Mouse (Mus musculus): Measurements from ENCODE around the gene Syndig1l. TPM values are rescaled to one million over a fixed set of nuclear protein-coding genes. Genes with fewer than 3 reads are reported as not detected.
A peak's percentile ranks its signal among the peaks of the same experiment; 100 is the strongest.

The Syndig1l gene
- polyA plus RNA-seq, 1 experiment from 2014 or later: not detected

DNA sequence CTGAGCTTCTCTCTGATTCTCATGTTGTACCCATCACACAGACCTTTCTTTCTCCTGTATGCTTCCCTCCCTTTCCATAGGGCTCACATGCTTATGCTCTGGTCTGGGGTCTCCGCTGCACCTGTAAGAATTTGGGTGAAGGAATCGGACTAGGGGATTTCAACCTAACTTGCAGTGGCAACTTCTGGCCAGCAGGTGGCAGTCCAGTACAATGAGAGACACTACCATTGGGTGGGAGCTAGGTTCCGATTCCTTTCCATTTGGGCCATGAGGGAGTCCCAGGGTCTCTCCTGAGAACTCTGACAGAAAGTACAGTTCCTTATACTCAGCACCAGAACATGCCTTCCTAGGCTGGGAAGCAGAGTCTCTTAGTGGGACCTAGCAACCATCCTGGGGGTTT lies 44.7 kb downstream of the Syndig1l start:
- no peaks in the 10 kb centered on the region for H3K36me3 ChIP-seq (replicated peaks)
- H3K9me3 ChIP-seq: no peaks in the 10 kb centered on the region
- H3K4me3 ChIP-seq: no peak overlapping the region
- no peak overlapping the region for H3K27ac ChIP-seq (replicated peaks)
- DNase-seq (ENCODE audit: low spot score): peak; percentile 64
- H3K27me3 ChIP-seq (replicated peaks; ENCODE audit: low read depth, poor library complexity, severe bottlenecking): peaks cover 12% of the 10 kb centered on the region; the same call in 1 of the 2 replicates
- 21% methylated on average over 3 of the region's 3 CpGs for WGBS
- H3K4me1 ChIP-seq: no peaks in the 10 kb centered on the region

DNA sequence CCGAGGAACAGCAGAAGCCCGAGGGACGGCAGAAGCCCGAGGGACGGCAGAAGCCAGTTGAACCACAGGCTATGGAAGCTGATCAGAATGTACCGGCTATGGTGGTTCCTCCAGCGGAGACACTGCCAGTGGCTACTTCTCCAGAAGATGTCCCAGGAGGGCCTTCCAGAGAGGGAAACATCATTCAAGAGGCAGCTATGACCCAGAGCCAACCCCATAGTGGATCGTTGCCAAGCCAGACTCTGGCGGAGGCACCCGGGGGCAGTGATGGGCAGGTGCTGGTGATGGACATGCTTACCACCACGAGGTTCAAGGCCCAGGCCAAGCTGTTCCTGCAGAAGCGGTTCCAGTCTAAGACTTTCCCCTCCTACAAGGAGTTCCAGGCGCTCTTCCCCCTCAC lies 48.4 kb downstream of the Syndig1l start:
- Histone ChIP-seq H3K27me3 (replicated peaks; ENCODE audit: low read depth, poor library complexity, severe bottlenecking) (peaks cover 14% of the 10 kb centered on the region), H3K27ac (replicated peaks) (no peak overlapping the region), H3K36me3 (replicated peaks) (no peaks in the 10 kb centered on the region), H3K4me1 (no peaks in the 10 kb centered on the region), H3K4me3 (no peak overlapping the region), H3K9me3 (no peaks in the 10 kb centered on the region)
- no peak for DNase-seq (ENCODE audit: low spot score)
- 91% methylated on average over 13 of the region's 13 CpGs for WGBS

DNA sequence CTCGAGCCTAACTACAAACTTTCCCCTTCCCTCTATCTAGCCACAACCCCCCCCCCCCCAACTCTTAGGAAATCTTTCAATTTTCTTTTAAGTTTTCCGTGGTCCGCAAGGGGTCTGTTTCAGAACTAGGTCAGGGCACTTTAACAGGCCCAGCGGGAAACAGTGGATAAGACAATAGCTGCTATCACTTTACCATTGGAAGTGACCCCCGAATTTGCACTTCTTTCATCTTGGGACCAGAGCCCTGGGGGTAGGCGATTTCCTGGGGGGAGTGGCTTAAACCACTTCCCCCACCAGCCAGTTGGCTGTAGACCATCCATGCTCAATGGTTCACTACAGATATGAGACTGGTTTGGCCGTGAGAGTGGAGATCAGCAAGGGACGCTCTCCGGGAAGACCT lies 58.0 kb downstream of the Syndig1l start, which contains the start of gene Vrtn:
TSS of gene Vrtn (plus strand) at position 366 of the 400 bp plus-strand sequence.
- H3K36me3 ChIP-seq (replicated peaks): no peaks in the 10 kb centered on the region
- H3K27me3 ChIP-seq (replicated peaks; ENCODE audit: low read depth, poor library complexity, severe bottlenecking): peaks cover 61% of the 10 kb centered on the region
- DNase-seq (ENCODE audit: low spot score): no peak
- no peaks in the 10 kb centered on the region for H3K9me3 ChIP-seq
- no peak within 1 kb of the TSS for H3K27ac ChIP-seq (replicated peaks)
- 3% methylated on average over 9 of the region's 9 CpGs for WGBS
- H3K4me3 ChIP-seq: no peak within 1 kb of the TSS
- H3K4me1 ChIP-seq: peaks cover 14% of the 10 kb centered on the region

DNA sequence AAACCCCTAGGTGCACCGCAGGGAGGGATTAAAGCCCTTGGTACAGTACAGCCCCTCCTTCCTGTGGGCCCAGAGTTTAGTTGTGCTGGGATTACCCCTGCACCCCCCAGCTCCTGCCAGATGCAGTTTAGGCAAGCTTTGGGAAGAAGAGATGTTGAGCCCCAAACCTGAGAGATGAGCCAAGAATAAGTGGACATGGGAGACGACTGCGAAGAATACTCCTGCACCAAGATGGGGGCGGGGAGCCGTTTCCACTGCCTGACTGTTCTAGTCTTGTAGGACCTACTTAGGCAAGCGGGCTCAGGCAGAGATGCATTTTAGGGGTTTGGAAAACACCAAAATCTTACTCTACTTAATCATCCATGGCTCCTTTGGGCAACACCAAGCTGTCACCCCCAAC lies 58.4 kb downstream of the Syndig1l start:
- H3K4me1 ChIP-seq: peaks cover 14% of the 10 kb centered on the region
- no peak overlapping the region for H3K4me3 ChIP-seq
- H3K36me3 ChIP-seq (replicated peaks): no peaks in the 10 kb centered on the region
- H3K27me3 ChIP-seq (replicated peaks; ENCODE audit: low read depth, poor library complexity, severe bottlenecking): peaks cover 59% of the 10 kb centered on the region
- H3K27ac ChIP-seq (replicated peaks): no peak overlapping the region
- 10% methylated on average over 6 of the region's 6 CpGs for whole genome bisulfite sequencing
- DNase-seq (ENCODE audit: low spot score): no peak
- no peaks in the 10 kb centered on the region for H3K9me3 ChIP-seq

DNA sequence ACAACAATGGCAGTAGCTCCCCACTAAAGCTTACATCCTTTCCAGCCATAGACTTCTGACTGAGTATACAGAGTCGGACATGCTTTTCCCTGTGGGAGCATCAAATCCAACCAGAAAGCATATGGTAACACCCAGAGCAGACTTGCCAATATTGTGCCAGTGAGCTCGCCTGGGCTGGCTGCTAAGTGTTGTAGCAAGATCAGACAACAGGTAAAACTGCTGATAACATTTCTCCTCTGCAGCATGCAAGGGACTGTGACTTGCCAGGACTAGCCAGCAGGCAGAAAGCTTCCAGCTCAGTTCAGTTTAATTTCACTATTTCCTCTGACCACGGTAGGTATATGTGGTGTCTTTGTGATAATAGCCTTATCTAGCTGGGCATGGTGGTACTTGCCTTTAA lies 66.8 kb downstream of the Syndig1l start:
- WGBS: 77% methylated on average over 3 of the region's 3 CpGs
- H3K9me3 ChIP-seq: no peaks in the 10 kb centered on the region
- DNase-seq (ENCODE audit: low spot score): no peak
- H3K4me3 ChIP-seq: no peak overlapping the region
- no peak overlapping the region for H3K27ac ChIP-seq (replicated peaks)
- H3K36me3 ChIP-seq (replicated peaks): no peaks in the 10 kb centered on the region
- H3K4me1 ChIP-seq: no peaks in the 10 kb centered on the region
- H3K27me3 ChIP-seq (replicated peaks; ENCODE audit: low read depth, poor library complexity, severe bottlenecking): peaks cover 1% of the 10 kb centered on the region

Other genes starting within 250 kb of the Syndig1l start
- gene Aldh6a1, start 247.8 kb downstream of the Syndig1l start, polyA plus RNA-seq (2016; fragmentation: Nextera tagmentation; extraction: Ambion mirVana): 16.0 and 18.2 TPM in 2 replicates
- gene Lin52, start 247.4 kb downstream of the Syndig1l start, polyA plus RNA-seq (2016; fragmentation: Nextera tagmentation; extraction: Ambion mirVana): 28.4 and 28.6 TPM in 2 replicates
- gene Vsx2, start 129.1 kb downstream of the Syndig1l start, polyA plus RNA-seq (2016; fragmentation: Nextera tagmentation; extraction: Ambion mirVana): 2.8 and 3.2 TPM in 2 replicates
- gene Abcd4, start 81.4 kb downstream of the Syndig1l start, polyA plus RNA-seq (2016; fragmentation: Nextera tagmentation; extraction: Ambion mirVana): 12.7 and 13.6 TPM in 2 replicates
- gene Vrtn, start 57.8 kb downstream of the Syndig1l start, polyA plus RNA-seq (2016; fragmentation: Nextera tagmentation; extraction: Ambion mirVana): not detected in 2 replicates
- 62.8 and 64.4 TPM in 2 replicates for gene Npc2, start 74.3 kb upstream of the Syndig1l start, polyA plus RNA-seq (2016; fragmentation: Nextera tagmentation; extraction: Ambion mirVana)
- gene Isca2, start 74.4 kb upstream of the Syndig1l start, polyA plus RNA-seq (2016; fragmentation: Nextera tagmentation; extraction: Ambion mirVana): 135 and 141 TPM in 2 replicates
- 0.12 TPM in 1 of 2 replicates, not detected in the other for gene Ltbp2, start 177.7 kb upstream of the Syndig1l start, polyA plus RNA-seq (2016; fragmentation: Nextera tagmentation; extraction: Ambion mirVana)